Mouse (Mus musculus) megakaryocyte progenitor cell, adult 5-6 weeks (primary cell): ENCODE measurements around the gene Bbs1. TPM values are rescaled to one million over a fixed set of nuclear protein-coding genes. Genes with fewer than 3 reads are reported as not detected.
A peak's percentile ranks its signal among the peaks of the same experiment; 100 is the strongest.
"Not testable (repeated sequence)": the region's sequence is repeated elsewhere in the genome, so short reads cannot be mapped to it uniquely, and the experiment has no call there.

Experiments used
- ATAC-seq: replicated peaks from 2 replicates; pipeline ENCODE4 v1.8.0; 2016; ENCODE audit warnings: mild to moderate bottlenecking, moderate TSS enrichment, inconsistent platforms; ENCODE audit not compliant: poor library complexity
- total RNA-seq, 2 experiments: library from RNA; stranded (forward) in 1 of 2; stranded (reverse) in 1 of 2; fragments of 157-497, 149-512 nt in 1 of 2; fragments of 200-1000 nt in 1 of 2; gene quantifications; 2 replicates each; pipeline versions ENCODE4 v1.2.3 to v1.2.4; 2015 to 2017

The Bbs1 gene
- 0.59 and 0.88 TPM in 2 replicates for total RNA-seq (2015)
- 2.2 and 3.2 TPM in 2 replicates for total RNA-seq (2017)

GRCm38 (mm10) chr19:4905979-4906794 lies at the start of gene Bbs1:
TSS of gene Bbs1 (minus strand) at chr19:4906628.
- peak; percentile 90 for ATAC-seq

- not testable (repeated sequence) for ATAC-seq
Observed at GRCm38 (mm10) chr19:4948641-4949040, 42.2 kb upstream of the Bbs1 start.

- ATAC-seq: no peak
Observed at GRCm38 (mm10) chr19:4945540-4945939, 39.1 kb upstream of the Bbs1 start.

GRCm38 (mm10) chr19:4943253-4943588 lies 36.8 kb upstream of the Bbs1 start:
- no peak for ATAC-seq

GRCm38 (mm10) chr19:4942551-4943252 lies 36.3 kb upstream of the Bbs1 start, which contains the start of gene Peli3:
TSS of gene Peli3 (minus strand) at chr19:4943127.
- peak; percentile 87 for ATAC-seq

GRCm38 (mm10) chr19:4937444-4938310 lies 31.2 kb upstream of the Bbs1 start:
- ATAC-seq: peak; percentile 52; the same call in 1 of the 2 replicates

GRCm38 (mm10) chr19:4936896-4937295 lies 30.5 kb upstream of the Bbs1 start:
- ATAC-seq: no peak

- no peak for ATAC-seq
Observed at GRCm38 (mm10) chr19:4928781-4929180, 22.4 kb upstream of the Bbs1 start.

- ATAC-seq: peak; percentile 99
Observed at GRCm38 (mm10) chr19:4927904-4928531, 21.6 kb upstream of the Bbs1 start, which contains the start of gene Dpp3. TSS of gene Dpp3 (minus strand) at chr19:4928287.

- ATAC-seq: no peak
Observed at GRCm38 (mm10) chr19:4925121-4925860, 18.9 kb upstream of the Bbs1 start.

GRCm38 (mm10) chr19:4919652-4920051 lies 13.2 kb upstream of the Bbs1 start:
- ATAC-seq: no peak

- ATAC-seq: no peak
Observed at GRCm38 (mm10) chr19:4916827-4917226, 10.4 kb upstream of the Bbs1 start.

GRCm38 (mm10) chr19:4915924-4916603 lies 9.6 kb upstream of the Bbs1 start:
- ATAC-seq: no peak

GRCm38 (mm10) chr19:4909376-4909775 lies 2.9 kb upstream of the Bbs1 start:
- ATAC-seq: no peak

GRCm38 (mm10) chr19:4908107-4908506 lies 1.7 kb upstream of the Bbs1 start:
- peak; percentile 68 for ATAC-seq

- ATAC-seq: no peak
Observed at GRCm38 (mm10) chr19:4899888-4900287, 6.5 kb downstream of the Bbs1 start.

- no peak for ATAC-seq
Observed at GRCm38 (mm10) chr19:4898972-4899371, 7.5 kb downstream of the Bbs1 start.

GRCm38 (mm10) chr19:4896780-4897520 lies 9.5 kb downstream of the Bbs1 start:
- ATAC-seq: no peak

- ATAC-seq: peak; percentile 93
Observed at GRCm38 (mm10) chr19:4891798-4892197, 14.6 kb downstream of the Bbs1 start.
